Mouse (Mus musculus) liver, embryonic 14.5 days (tissue): ENCODE measurements around the gene Slc18a2. TPM values are rescaled to one million over a fixed set of nuclear protein-coding genes. Genes with fewer than 3 reads are reported as not detected.

Source experiments
- ATAC-seq: fragments of 200-750 bp; cut with Nextera tagmentation; 2 replicates; pipeline ENCODE4 v1.8.0; 2017; ENCODE audit warnings: moderate number of reproducible peaks, mild to moderate bottlenecking, moderate library complexity; ENCODE audit not compliant: insufficient read depth
- DNase-seq, 3 experiments: peaks; one replicate each; pipeline ENCODE4 v3.0.0-alpha.2; 2012 to 2013; ENCODE audit warnings: low read depth in 3 of 3, low spot score in 3 of 3
- H3K27ac ChIP-seq: fragments of 300-500 bp; sonication (generic); 2 replicates; pipeline ENCODE4 v1.5.1; 2014; ENCODE audit warnings: moderate library complexity, mild to moderate bottlenecking, control low read depth, inconsistent platforms
- H3K27me3 ChIP-seq: fragments of 300-500 bp; sonication (generic); 2 replicates; pipeline ENCODE4 v1.6.1; 2014; ENCODE audit warnings: mild to moderate bottlenecking, low read length, moderate library complexity; ENCODE audit not compliant: control insufficient read depth, insufficient read depth
- H3K36me3 ChIP-seq: fragments of 300-500 bp; sonication (generic); replicated peaks from 2 replicates; pipeline ENCODE4 v1.6.1; 2014; ENCODE audit warnings: low read depth; ENCODE audit not compliant: control insufficient read depth, insufficient read depth
- H3K4me1 ChIP-seq, 2 experiments: fragments of 200-500 bp in 1 of 2; fragments of 300-500 bp in 1 of 2; sonication (generic) in 1 of 2; replicated peaks; 2 replicates each; pipeline ENCODE4 v1.6.1; 2012 to 2014; ENCODE audit warnings: antibody characterized with exemption in 1 of 2, inconsistent platforms in 1 of 2, low read length in 1 of 2; ENCODE audit not compliant: control insufficient read depth in 2 of 2, insufficient read depth in 2 of 2
- H3K4me2 ChIP-seq: fragments of 300-500 bp; sonication (generic); 2 replicates; pipeline ENCODE4 v1.6.1; 2014; ENCODE audit warnings: low read depth, mild to moderate bottlenecking, control low read depth, moderate library complexity
- H3K4me3 ChIP-seq, 2 experiments: fragments of 200-500 bp in 1 of 2; fragments of 300-500 bp in 1 of 2; sonication (generic) in 1 of 2; 2 replicates each; pipeline ENCODE4 v1.5.1; 2012 to 2014; ENCODE audit warnings: low read depth in 2 of 2, low read length in 2 of 2, mild to moderate bottlenecking in 2 of 2, control low read depth in 1 of 2, inconsistent platforms in 1 of 2, moderate library complexity in 1 of 2; ENCODE audit not compliant: insufficient read depth in 1 of 2
- H3K9ac ChIP-seq: fragments of 300-500 bp; sonication (generic); replicated peaks from 2 replicates; pipeline ENCODE4 v1.6.1; 2014; ENCODE audit warnings: mild to moderate bottlenecking, control low read depth, moderate library complexity
- H3K9me3 ChIP-seq: fragments of 300-500 bp; sonication (generic); 2 replicates; pipeline ENCODE4 v1.6.1; 2016; ENCODE audit warnings: low read length, mixed read lengths; ENCODE audit not compliant: control insufficient read depth
- CTCF ChIP-seq: IDR thresholded peaks from 2 replicates; pipeline ENCODE4 v1.5.1; 2016; ENCODE audit warnings: antibody characterized with exemption, low read depth, control low read depth
- EP300 ChIP-seq: IDR thresholded peaks from 2 replicates; pipeline ENCODE4 v1.6.1; 2016; ENCODE audit warnings: antibody characterized with exemption, low read depth
- WGBS: fragments of 180-500 bp; shearing (Covaris S2); extraction: QIAGEN DNeasy Blood & Tissue Kit; methylation state at CpG from one replicate; pipeline ENCODE4 v1.1.7; 2014; ENCODE audit not compliant: insufficient replicate concordance; 5-methylcytosine and 5-hydroxymethylcytosine counted together
- polyA plus RNA-seq, 2 experiments: library from polyadenylated mRNA; depleted of rRNA in 1 of 2; stranded (reverse) in 1 of 2; unstranded in 1 of 2; fragments of >200 nt; fragmentation: Nextera tagmentation in 1 of 2; extraction: Ambion mirVana in 1 of 2; gene quantifications; 2 replicates each; pipeline versions ENCODE4 v1.2.1 to v1.2.3; 2012 to 2014

The Slc18a2 gene
- polyA plus RNA-seq, 2 experiments = 0.75 to 2.4 TPM

DNA sequence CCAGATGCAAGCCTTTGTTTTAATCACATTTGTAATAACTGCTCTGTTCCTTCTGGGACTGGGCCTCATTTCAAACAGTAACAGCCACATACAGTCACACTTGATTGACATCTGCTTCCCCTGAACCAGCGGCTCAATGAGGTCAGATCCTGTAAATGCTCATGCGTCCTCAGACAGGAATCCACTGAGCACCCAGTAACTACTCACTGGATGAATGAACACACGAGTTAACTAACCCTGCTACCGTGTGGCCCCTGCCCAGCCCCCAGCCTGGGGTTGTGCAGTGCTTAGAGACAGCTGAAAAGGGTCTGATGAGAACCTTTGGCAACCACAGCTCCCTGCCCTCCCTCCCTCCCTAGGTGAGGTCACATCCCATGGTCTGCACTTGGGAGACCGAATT is 27.9 kb upstream of the Slc18a2 start:
- Histone ChIP-seq H3K4me1 (no peaks in the 10 kb centered on the region), H3K27me3 (no peaks in the 10 kb centered on the region), H3K27ac (no peak overlapping the region), H3K4me3 (no peak overlapping the region), H3K36me3 (no peaks in the 10 kb centered on the region), H3K9me3 (no peaks in the 10 kb centered on the region), H3K9ac (no peak overlapping the region), H3K4me2 (no peak overlapping the region)
- TF ChIP-seq CTCF (no peak), EP300 (no peak)
- DNase-seq = no peak
- ATAC-seq = no peak
- WGBS = 37% methylated on average over 5 of the region's 5 CpGs

GRCm38 (mm10) chr19:59235001-59235400 is 25.7 kb upstream of the Slc18a2 start:
- no peak overlapping the region for H3K9ac ChIP-seq
- ATAC-seq = no peak

DNA sequence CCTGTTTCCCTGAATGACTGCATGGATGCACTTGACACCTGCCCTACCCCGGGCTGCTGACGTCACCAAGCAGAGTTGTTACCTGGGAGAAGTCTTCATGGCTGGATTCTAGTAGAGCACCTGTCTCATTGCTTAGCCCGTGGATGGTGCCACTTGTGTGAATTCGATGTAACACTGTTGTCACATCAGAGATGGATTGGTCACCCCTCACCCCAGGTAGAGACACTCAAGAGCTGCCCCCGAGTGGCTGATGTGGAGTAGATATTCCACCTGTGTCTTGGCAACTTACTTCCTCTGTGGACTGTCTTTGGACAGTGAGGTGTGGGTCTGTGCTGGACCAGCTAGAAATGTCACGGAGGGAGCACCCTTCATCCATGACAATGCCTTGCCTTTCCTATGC is 24.6 kb upstream of the Slc18a2 start:
- DNase-seq (no peak), ATAC-seq (no peak)
- H3K4me1 ChIP-seq = no peaks in the 10 kb centered on the region
- TF ChIP-seq CTCF (no peak), EP300 (no peak)
- no peak overlapping the region for H3K4me3 ChIP-seq
- H3K27ac ChIP-seq = no peak overlapping the region
- no peak overlapping the region for H3K4me2 ChIP-seq
- WGBS = 59% methylated on average over 6 of the region's 6 CpGs
- peaks cover 2% of the 10 kb centered on the region; the same call in 1 of the 2 replicates for H3K27me3 ChIP-seq
- H3K9ac ChIP-seq = no peak overlapping the region
- no peaks in the 10 kb centered on the region for H3K36me3 ChIP-seq
- H3K9me3 ChIP-seq = no peaks in the 10 kb centered on the region

More at GRCm38 (mm10) chr19:59235001-59235400, 25.7 kb upstream of the Slc18a2 start:
- peaks cover 2% of the 10 kb centered on the region; the same call in 1 of the 2 replicates for H3K27me3 ChIP-seq
- H3K4me1 ChIP-seq = no peaks in the 10 kb centered on the region
- no peaks in the 10 kb centered on the region for H3K9me3 ChIP-seq
- H3K4me2 ChIP-seq = no peak overlapping the region
- no peaks in the 10 kb centered on the region for H3K36me3 ChIP-seq
- 62% methylated on average over 18 of the region's 18 CpGs for WGBS
- TF ChIP-seq EP300 (no peak), CTCF (no peak)
- no peak overlapping the region for H3K27ac ChIP-seq
- no peak for DNase-seq
- H3K4me3 ChIP-seq = no peak overlapping the region

DNA sequence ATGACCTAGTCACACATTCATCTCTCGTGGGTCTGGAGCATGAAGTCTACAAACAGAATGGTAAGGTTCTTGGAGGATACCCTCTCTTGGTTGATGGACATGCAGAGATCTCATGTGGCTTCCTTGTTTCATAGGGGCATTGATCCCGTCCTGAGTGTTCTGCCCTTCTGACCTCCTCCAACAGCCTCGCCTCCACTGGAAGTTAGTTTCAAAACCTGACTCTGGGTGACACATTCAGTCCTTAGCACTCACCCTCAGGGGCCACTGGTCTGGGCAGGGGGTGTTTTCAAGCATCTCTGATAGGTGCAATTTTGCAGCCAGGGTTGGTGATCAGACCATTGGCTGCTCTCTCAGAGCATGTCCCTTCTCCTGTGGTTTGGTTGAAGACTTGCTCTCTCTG is 22.1 kb upstream of the Slc18a2 start:
- TF ChIP-seq EP300 (no peak), CTCF (no peak)
- peaks cover 2% of the 10 kb centered on the region; the same call in 1 of the 2 replicates for H3K27me3 ChIP-seq
- H3K9me3 ChIP-seq = no peaks in the 10 kb centered on the region
- no peak overlapping the region for H3K27ac ChIP-seq
- H3K4me1 ChIP-seq = no peaks in the 10 kb centered on the region
- H3K4me2 ChIP-seq = no peak overlapping the region
- ATAC-seq = no peak
- DNase-seq = no peak
- 40% methylated on average over 3 of the region's 3 CpGs for WGBS
- H3K36me3 ChIP-seq = no peaks in the 10 kb centered on the region
- no peak overlapping the region for H3K9ac ChIP-seq
- H3K4me3 ChIP-seq = no peak overlapping the region

GRCm38 (mm10) chr19:59239124-59239817 is 21.4 kb upstream of the Slc18a2 start:
- no peak overlapping the region for H3K9ac ChIP-seq
- H3K4me3 ChIP-seq = no peak overlapping the region
- H3K4me2 ChIP-seq = no peak overlapping the region
- H3K27me3 ChIP-seq = peaks cover 2% of the 10 kb centered on the region; the same call in 1 of the 2 replicates
- no peaks in the 10 kb centered on the region for H3K36me3 ChIP-seq
- 16% methylated on average over 17 of the region's 17 CpGs for WGBS
- H3K9me3 ChIP-seq = no peaks in the 10 kb centered on the region
- DNase-seq = peak; percentile 33 to 50 (median 44)
- H3K27ac ChIP-seq = no peak overlapping the region
- H3K4me1 ChIP-seq = no peaks in the 10 kb centered on the region
- 0 out of 2 replicates have a peak, but pooled peaks have one; percentile 28 for ATAC-seq
- TF ChIP-seq EP300 = no peak
- TF ChIP-seq CTCF = peak; percentile 100
